Mouse (Mus musculus) embryo, embryonic 9.5 days (tissue): ENCODE results near the gene Vmp1.

Experiments
- DNase-seq: peaks from one replicate; pipeline ENCODE4 v3.0.0-alpha.2; 2017; ENCODE audit errors: extremely low spot score

The Vmp1 gene

DNA sequence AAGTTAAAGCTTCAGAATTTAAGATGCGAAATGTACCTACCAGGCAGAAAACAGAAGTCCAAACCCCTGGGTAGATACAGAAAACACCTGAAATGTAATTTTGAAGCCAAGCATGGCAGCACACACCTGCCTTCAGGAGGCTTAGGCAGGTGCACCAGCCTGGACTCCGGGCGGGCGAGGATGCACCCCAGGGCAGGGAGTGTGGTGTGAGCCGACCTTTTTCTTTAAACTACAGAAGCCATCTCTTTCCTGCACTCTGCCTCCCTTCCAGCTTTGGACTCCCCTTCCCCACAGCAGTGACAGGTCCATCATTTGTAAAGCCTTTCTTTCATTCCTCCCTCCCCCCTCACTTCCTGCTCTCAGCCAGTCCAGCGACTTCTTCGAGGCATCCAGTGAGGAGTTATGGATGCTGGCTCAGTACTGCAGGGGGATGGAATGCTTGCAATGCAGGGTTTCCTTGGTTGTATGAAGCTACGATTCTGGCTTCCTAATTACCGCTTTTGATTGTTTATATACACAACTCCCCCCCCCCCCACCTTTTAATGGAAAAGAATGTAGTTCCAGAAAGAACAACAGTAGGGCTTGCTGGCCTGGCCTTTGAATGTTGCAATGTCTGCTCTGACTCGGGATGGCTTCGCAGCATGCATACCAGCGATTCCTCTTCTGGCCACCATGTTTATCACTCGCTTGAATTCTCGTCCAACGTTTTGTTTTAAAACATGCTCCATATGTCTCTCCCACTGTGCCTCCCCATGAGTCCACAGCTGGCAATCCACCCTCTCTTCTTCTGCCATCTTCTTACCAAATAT lies 112.4 kb downstream of the Vmp1 start:
- DNase-seq = peak; percentile 66

DNA sequence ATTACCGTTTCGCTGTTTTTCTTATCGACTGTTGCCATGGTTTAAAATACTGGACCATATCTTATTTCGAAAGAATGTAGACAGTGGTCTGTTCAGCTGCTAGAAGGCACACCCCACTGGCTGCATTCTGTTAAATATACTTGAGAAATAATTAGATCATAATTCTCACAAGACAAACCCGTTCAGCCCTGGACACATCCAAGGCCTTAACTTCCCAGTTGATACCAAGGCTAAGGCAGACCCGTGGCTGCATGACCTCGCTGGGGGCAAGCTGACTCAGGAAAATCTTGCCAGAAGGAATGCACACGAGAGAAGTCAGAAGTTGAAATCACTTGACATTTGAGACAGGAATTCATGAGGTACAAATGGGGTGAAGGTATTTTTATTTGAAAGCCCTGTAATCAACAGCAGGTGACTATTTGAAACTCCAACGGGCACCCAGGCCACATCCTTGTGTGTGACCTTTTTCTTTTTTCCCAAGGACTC lies 113.3 kb downstream of the Vmp1 start:
- peak; percentile 47 for DNase-seq

DNA sequence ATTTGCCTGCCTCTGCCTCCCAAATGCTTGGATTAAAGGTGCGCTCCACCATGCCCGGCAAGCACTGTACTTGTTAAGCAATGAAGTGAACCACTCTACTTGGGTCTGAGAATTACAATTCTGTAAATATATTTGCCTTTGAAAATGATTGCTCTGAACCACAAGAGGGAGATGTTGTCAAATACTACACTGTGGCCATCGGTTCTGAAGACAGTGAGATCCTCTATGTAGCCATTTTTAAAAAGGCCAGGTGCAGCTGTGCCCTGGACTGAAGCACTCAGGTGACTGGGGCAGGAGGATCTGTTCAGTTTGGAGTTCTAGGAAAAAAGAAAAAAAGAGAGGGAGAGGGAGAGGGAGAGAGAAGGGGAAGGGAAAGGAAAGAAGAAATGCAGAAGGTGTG lies 115.2 kb downstream of the Vmp1 start:
- no peak for DNase-seq

DNA sequence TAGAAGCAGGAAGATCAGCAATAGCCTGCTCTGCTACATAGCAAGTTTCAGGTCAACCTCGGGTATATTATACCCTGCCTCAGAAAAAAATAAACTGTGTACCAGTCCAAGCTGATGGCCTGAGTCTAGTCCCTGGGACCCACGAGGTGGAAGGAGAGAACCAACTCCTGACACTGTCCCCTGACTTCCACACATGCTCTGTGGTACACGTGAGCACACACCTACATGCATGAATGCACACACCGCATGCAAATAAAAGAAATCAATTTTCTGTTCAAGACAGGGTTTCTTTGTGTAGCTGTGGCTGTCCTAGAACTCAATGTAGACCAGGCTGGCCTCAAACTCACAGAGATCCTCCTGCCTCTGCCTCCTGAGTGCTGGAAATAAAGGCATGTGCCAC lies 125.4 kb downstream of the Vmp1 start:
- no peak for DNase-seq

DNA sequence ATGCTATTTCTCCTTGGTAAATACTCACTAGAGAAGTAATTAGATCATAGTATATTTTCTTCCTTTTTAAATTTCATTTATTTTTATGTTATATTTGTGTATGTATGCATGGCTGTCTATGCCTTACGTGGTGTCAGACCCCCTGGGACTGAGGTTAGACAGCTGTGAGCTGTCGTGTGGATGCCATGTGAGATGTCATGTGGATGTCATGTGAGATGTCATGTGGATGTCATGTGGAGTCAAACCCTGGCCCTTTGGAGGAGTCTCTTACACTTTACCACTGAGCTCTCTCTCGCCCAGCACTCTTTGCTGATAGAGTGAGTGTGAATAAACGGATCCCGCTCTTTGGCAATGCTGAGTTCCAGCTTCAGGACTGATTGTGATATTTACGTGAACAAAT lies 130.1 kb downstream of the Vmp1 start:
- no peak for DNase-seq

DNA sequence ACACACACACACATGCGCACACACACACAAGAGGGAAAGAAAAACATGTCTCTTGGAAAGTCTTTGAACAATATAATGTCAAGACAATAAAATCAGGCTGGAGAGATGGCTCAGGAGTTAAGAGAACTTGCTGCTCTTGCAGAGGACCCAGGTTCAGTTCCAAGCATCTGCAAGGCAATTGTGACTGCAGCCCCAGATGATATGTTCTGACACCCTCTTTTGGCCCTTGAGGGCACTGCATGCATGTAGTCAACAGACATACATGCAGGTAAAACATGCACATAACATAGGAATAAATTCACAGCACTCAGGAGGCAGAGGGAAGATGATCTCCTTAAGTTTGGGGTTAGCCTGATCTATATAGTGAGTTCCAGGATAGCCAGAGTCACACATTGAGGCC lies 136.2 kb downstream of the Vmp1 start:
- DNase-seq = no peak

DNA sequence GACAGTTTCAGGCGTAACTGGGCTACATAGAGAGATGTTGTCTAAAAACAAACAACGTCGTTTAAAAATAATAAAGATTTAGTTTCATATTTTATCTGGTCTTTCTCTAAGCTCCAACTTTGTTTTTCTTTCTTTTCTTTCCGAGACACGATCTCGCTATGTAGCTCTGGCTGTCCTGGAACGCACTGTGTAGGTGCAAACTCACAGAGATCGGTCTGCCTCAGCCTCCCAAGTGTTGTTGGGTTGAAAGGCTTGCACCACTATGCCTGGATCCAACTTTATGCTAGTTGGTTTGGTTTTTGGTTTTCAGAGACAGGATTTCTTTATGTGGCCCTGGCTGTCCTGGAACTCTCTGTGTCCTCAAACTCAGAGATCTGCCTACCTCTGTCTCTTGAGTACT lies 138.1 kb downstream of the Vmp1 start:
- DNase-seq = no peak

DNA sequence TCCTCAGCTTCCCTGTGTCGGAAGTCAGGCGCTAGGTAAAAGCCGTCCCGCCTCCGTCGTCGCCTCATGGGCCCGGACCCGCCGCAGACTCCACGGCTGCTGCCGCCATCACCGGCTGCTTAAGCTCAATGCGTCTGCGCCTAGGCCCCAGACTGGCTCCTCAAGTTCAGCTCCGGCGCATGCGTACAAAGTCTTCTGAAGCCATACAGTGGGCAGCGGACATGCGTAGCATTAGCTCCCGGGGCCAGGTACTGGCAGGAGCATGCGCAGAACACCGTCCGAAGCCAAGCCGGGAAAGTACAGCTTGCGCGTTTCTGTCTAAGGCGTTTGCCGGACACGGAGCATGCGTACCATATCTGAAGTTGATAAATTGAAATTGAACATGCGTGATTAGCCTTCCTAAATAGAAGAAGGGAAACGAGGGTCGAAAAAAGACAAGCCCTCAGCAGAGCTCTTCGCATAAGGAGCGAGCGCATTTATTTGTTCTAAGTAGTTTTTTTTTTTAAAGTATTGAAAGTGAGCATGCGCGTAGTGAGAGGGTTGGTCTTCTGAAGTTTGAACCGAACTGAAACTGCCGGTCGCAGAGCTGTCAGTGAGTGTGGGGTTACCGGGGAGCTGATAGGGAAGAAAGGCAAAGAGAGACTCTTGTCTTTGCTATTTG lies 138.9 kb downstream of the Vmp1 start, which contains the start of the genes Rps6kb1 and Tubd1:
Gene Rps6kb1, minus strand, starts transcription at position 167 of the 661 bp plus-strand sequence.
Gene Tubd1, plus strand, starts transcription at position 353 of the 661 bp plus-strand sequence.
- peak; percentile 97 for DNase-seq

DNA sequence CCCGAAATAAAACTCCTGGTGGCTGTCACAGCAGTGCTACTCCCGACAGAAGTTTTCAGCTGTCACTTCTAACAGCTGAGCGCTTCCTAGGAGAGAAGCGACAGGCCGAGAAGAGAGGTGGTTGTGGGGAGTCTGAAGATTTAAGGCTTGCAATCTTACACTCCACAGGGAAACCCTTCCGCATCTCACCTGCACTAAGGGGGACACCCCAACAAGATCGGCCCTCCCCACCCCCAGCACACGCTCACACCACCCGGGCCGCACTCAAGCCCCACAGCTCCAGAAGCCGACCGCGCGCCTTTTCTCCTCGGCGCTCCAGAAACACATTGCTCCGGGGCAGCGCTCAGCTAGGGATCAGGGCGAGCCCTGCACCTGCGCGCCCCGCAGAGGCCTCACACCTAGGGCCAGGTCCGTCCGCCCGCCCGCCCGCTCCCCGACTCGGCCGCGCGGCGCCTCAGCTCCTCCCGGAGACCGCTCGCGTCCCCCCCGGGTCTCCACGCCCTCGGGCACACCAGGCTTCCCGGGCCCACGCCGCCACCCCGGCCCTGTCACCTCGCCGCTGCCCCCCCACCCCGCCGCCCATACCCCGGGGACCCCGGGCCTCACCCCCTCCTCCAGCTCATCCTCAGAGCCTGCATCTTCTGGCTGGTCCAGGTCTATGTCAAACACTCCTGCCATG lies 139.5 kb downstream of the Vmp1 start:
- no peak for DNase-seq

DNA sequence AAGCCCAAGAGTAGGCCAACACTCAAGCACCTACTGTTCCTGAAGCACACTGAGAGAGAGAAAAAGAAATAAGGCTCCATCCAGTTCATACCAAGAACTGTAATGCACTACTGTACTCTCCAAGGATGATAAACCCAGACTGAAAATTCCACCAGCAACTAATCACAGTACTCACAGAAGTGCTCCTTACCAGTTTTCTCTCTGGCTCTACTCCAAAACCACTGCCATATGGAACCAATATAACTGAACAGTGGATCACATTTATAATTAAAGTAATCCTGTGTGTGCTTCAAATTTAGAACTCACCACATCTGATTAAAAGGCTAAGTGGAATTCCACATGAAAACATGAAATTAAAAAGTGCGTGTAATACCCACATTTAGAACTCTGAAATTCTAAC lies 140.8 kb downstream of the Vmp1 start:
- DNase-seq = no peak

DNA sequence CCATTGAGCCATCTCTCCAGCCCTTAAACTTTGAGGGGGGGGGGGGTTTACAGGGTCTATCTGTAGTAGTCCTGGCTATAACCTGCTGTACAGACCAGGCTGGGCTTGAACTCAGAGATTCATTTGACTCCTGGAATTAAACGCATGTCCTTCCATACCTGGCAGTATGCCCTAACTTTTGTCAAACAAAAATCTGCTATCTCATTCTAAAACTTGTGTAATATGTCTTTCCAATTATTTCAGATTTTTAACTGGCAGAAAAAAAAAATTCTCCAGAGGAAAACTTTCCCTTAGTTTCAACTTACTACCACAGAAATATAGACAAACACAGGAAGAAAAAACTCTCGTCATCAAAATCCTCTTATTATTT lies 143.2 kb downstream of the Vmp1 start:
- DNase-seq = no peak

DNA sequence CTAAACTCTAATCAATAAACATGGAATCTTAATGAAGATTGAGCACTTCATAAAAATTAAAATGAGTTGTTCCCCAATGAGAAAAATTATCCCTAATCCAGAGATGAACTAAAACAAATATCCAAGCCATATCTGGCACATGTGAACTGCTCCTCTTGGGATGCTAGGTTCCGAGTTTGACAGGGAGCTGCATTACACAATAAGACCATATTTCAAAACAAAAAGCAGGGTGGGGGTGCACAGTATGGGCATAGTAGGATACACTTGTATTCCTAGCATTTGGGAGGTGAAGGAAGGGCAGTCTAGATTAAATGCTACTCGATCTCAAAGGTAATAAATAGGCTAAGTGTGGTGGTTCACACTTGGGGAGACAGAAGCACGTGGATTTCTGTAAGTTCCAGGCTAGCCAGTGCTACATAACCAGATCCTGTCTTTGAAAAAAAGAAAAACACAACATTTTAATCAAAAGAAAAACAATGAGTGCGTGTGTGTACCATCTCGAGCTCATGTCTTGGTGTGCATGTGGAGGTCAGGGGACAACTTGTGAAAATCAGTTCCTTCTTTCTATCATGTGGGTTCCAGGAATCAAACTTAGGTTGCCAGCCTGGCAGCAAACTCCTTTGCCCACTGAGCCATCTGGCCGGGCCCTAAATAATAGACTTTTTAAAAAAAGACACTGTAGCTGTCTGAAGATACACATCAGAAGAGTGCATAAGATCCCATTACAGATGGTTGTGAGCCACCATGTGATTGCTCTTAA lies 143.7 kb downstream of the Vmp1 start:
- DNase-seq = no peak

DNA sequence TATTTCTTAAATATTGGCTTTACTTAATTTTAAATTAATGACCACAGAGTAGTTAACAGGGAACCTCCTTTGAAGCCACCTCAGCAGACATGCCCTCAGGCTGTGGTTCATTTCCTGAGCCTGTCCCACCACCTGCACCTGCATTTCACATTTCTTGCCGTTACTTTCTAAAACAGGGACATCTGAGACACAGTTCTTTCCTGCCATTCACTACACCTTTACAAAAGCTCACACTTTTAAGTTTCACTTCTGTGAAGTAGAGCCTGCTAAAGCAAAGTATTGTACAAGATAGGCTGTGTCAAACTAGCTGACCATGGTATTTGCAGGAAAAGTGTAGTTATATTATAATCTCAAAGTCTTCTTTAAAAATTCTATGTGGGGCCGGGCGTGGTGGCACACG lies 144.8 kb downstream of the Vmp1 start:
- no peak for DNase-seq

DNA sequence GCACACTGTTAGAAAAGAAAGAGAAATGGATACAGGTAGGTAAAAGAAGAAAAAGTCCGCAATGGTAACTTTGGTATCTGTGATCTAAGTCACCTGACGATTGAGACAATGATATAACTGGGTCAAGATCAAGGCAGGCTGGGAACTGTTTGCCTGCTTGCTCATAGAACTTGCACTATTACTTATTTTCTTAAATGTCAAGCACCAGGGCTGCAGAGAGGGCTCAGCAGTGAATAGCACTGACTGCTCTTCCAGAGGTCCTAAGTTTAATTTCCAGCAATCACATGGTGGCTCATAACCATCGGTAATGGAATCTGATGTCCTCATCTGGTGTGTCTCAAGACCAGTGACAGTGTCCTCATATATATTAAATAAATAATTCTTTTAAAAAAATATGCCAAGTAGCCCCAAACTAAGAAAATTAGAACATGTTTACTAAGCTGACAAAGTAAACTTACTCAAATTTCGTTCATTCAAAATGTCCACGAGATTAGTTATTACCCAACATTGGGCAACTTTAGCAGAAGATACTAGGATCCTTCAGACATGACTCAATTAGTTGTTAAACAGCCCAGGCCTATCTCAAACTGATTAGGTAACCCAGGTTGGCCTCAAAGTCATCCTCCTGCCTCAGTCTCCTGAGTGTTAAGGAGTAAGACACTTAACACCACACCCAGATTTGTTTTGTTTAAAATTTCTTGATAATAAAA lies 149.3 kb downstream of the Vmp1 start:
- DNase-seq = no peak
